In the genomic region with DNA sequence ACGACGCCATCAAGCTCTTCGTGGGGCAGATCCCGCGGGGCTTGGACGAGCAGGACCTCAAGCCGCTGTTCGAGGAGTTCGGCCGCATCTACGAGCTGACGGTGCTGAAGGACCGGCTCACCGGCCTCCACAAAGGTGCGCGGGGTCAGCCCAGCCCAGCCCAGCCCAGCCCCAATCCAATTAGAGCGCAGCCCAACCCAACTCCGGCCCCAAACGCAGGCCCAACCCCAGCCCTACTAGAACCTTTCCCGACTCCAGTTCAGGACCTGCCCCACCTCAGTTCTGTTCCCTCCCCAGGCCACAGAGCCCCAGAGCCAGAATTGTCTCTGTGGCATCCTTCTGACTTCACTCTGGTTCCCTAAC, we compare ENCODE assay signal across 9 mouse cellular contexts. TPM values are rescaled to one million over a fixed set of nuclear protein-coding genes. Genes with fewer than 3 reads are reported as not detected.
DNase-seq lines count a peak whose midpoint lies in the region; ATAC-seq and TF ChIP-seq lines count a peak whose summit lies in the region.
"Had no signal": no experiment of that assay in that cellular context is flagged by ENCODE, and none has a peak within 500 bp of the region (broad histone marks: within the 10 kb centered on the region; RNA-seq: fewer than 3 reads in every experiment).

No protein-coding gene starts in this region.

- no peaks in the 10 kb centered on the region for H3K9me3 ChIP-seq in heart, embryonic 16.5 days (replicated peaks; ENCODE audit: control insufficient read depth, low read length)
- H3K9me3 ChIP-seq in hindbrain, embryonic 12.5 days (replicated peaks): no peaks in the 10 kb centered on the region
- H3K9me3 ChIP-seq in midbrain, embryonic 12.5 days: no peaks in the 10 kb centered on the region

- TF ChIP-seq POLR2A in bone marrow macrophage, adult 2 months (IDR thresholded peaks at IDR 0.05; ENCODE audit: borderline replicate concordance, low read depth, low read length): no peak

- peak overlapping the region; percentile 70 for H3K4me2 ChIP-seq in heart, embryonic 16.5 days (ENCODE audit: low read depth, low read length)
- peak overlapping the region; percentile 70 for H3K4me2 ChIP-seq in hindbrain, embryonic 12.5 days (replicated peaks)
- peak overlapping the region; percentile 71 for H3K4me2 ChIP-seq in midbrain, embryonic 12.5 days (replicated peaks)

- no peak for DNase-seq in heart, adult 8-10 months (ENCODE audit: low spot score)
- no peak for DNase-seq in urinary bladder, postnatal 4 days (ENCODE audit: low spot score in 2 of 2)
- DNase-seq in layer of hippocampus, postnatal 10 days (ENCODE audit: low spot score in 2 of 2): no peak
- no peak for DNase-seq in left cerebral cortex, adult 9 months (ENCODE audit: low spot score in 2 of 2)

- H3K27me3 ChIP-seq in heart, embryonic 16.5 days (ENCODE audit: control insufficient read depth, insufficient read depth, low read length): peaks cover 25% of the 10 kb centered on the region
- H3K27me3 ChIP-seq in hindbrain, embryonic 12.5 days: peaks cover 22% of the 10 kb centered on the region
- peaks cover 51% of the 10 kb centered on the region for H3K27me3 ChIP-seq in midbrain, embryonic 12.5 days

- H3K36me3 ChIP-seq in heart, embryonic 16.5 days (ENCODE audit: control insufficient read depth, insufficient read depth): no peaks in the 10 kb centered on the region
- no peaks in the 10 kb centered on the region for H3K36me3 ChIP-seq in hindbrain, embryonic 12.5 days
- H3K36me3 ChIP-seq in midbrain, embryonic 12.5 days: no peaks in the 10 kb centered on the region

- no peak for ATAC-seq in heart, embryonic 16.5 days (replicated peaks; ENCODE audit: extremely low read depth, insufficient read depth, low FRiP score)
- peak; percentile 55 for ATAC-seq in hindbrain, embryonic 12.5 days (ENCODE audit: low FRiP score)
- peak; percentile 68 for ATAC-seq in midbrain, embryonic 12.5 days (ENCODE audit: low FRiP score, low read depth)

- H3K27ac ChIP-seq in heart, embryonic 16.5 days (ENCODE audit: low read length): no peak overlapping the region
- no peak overlapping the region for H3K27ac ChIP-seq in bone marrow macrophage, adult 2 months (ENCODE audit: insufficient read depth, low read depth, low read length)
- peak overlapping the region; percentile 67; the same call in 1 of the 2 replicates for H3K27ac ChIP-seq in hindbrain, embryonic 12.5 days
- peak overlapping the region; percentile 64 for H3K27ac ChIP-seq in midbrain, embryonic 12.5 days (replicated peaks)

- no peak for TF ChIP-seq CTCF in bone marrow macrophage, adult 2 months (IDR thresholded peaks at IDR 0.05; ENCODE audit: low read depth, low read length)

- 0 out of 2 replicates have a peak, but pooled peaks cover 2% of the 10 kb centered on the region for H3K4me1 ChIP-seq in heart, embryonic 16.5 days (ENCODE audit: control insufficient read depth, insufficient read depth, low read length)
- H3K4me1 ChIP-seq in bone marrow macrophage, adult 2 months (ENCODE audit: control insufficient read depth, insufficient read depth, low read length): no peaks in the 10 kb centered on the region
- H3K4me1 ChIP-seq in hindbrain, embryonic 12.5 days: peaks cover 17% of the 10 kb centered on the region; the same call in 1 of the 2 replicates
- H3K4me1 ChIP-seq in midbrain, embryonic 12.5 days: peaks cover 13% of the 10 kb centered on the region

- H3K9ac ChIP-seq in heart, embryonic 16.5 days (ENCODE audit: low read length): no peak overlapping the region
- H3K9ac ChIP-seq in hindbrain, embryonic 12.5 days: peak overlapping the region; percentile 67
- peak overlapping the region; percentile 59 for H3K9ac ChIP-seq in midbrain, embryonic 12.5 days (replicated peaks)

- under 1% methylated on average over 20 of the region's 20 CpGs for WGBS in heart, embryonic 16.5 days
- WGBS in hindbrain, embryonic 12.5 days: 1% methylated on average over 20 of the region's 20 CpGs
- WGBS in midbrain, embryonic 12.5 days: 0% methylated on average over 20 of the region's 20 CpGs

- H3K4me3 ChIP-seq in heart, embryonic 16.5 days (ENCODE audit: low read length): peak overlapping the region; percentile 51
- H3K4me3 ChIP-seq in bone marrow macrophage, adult 2 months (ENCODE audit: insufficient read depth, low read length): peak overlapping the region; percentile 15; the same call in 1 of the 2 replicates
- H3K4me3 ChIP-seq in hindbrain, embryonic 12.5 days: peak overlapping the region; percentile 52
- H3K4me3 ChIP-seq in midbrain, embryonic 12.5 days: peak overlapping the region; percentile 54

RNA-seq across cellular contexts. Expression of a gene that starts 0.8 kb away (rescaled TPM):
- polyA plus RNA-seq in heart, embryonic 16.5 days (2015; fragmentation: Nextera tagmentation; extraction: Ambion mirVana): 0.17 and 0.35 TPM in 2 replicates
- not detected for total RNA-seq in heart, adult 8-10 months (2022)
- polyA plus RNA-seq in bone marrow macrophage, adult 2 months (2012; ENCODE audit: insufficient read depth, insufficient read length, missing spikeins): not detected in 2 replicates
- 20.7 and 21.5 TPM in 2 replicates for polyA plus RNA-seq in hindbrain, embryonic 12.5 days (2016; fragmentation: Nextera tagmentation; extraction: Ambion mirVana)
- 22.0 and 22.1 TPM in 2 replicates for polyA plus RNA-seq in midbrain, embryonic 12.5 days (2016; fragmentation: Nextera tagmentation; extraction: Ambion mirVana)
- 10 to 100 TPM; 36.2 to 36.4 TPM for total RNA-seq in layer of hippocampus, postnatal 10 days (2021)
- polyA plus RNA-seq: Patski had no signal

RNA-seq across cellular contexts. Expression of a gene that starts 38.6 kb away (rescaled TPM):
- 21.1 and 24.1 TPM in 2 replicates for polyA plus RNA-seq in heart, embryonic 16.5 days (2015; fragmentation: Nextera tagmentation; extraction: Ambion mirVana)
- 10 to 100 TPM; 15.1 to 17.9 (median 15.8) TPM for total RNA-seq in heart, adult 8-10 months (2022)
- polyA plus RNA-seq in bone marrow macrophage, adult 2 months (2012; ENCODE audit: insufficient read depth, insufficient read length, missing spikeins): 32.3 and 37.4 TPM in 2 replicates
- polyA plus RNA-seq in hindbrain, embryonic 12.5 days (2016; fragmentation: Nextera tagmentation; extraction: Ambion mirVana): 127 TPM in 2 replicates
- 117 and 126 TPM in 2 replicates for polyA plus RNA-seq in midbrain, embryonic 12.5 days (2016; fragmentation: Nextera tagmentation; extraction: Ambion mirVana)
- total RNA-seq in layer of hippocampus, postnatal 10 days (2021): 100 to 1,000 TPM; 177 to 180 TPM

RNA-seq across cellular contexts. Expression of a gene that starts 38.8 kb away (rescaled TPM):
- 0.27 and 0.34 TPM in 2 replicates for polyA plus RNA-seq in heart, embryonic 16.5 days (2015; fragmentation: Nextera tagmentation; extraction: Ambion mirVana)
- under 1 TPM; 0.40 to 0.91 (median 0.79) TPM for total RNA-seq in heart, adult 8-10 months (2022)
- 1.3 and 1.6 TPM in 2 replicates for polyA plus RNA-seq in bone marrow macrophage, adult 2 months (2012; ENCODE audit: insufficient read depth, insufficient read length, missing spikeins)
- polyA plus RNA-seq in hindbrain, embryonic 12.5 days (2016; fragmentation: Nextera tagmentation; extraction: Ambion mirVana): not detected in 2 replicates
- polyA plus RNA-seq in midbrain, embryonic 12.5 days (2016; fragmentation: Nextera tagmentation; extraction: Ambion mirVana): 0.21 TPM in 1 of 2 replicates, not detected in the other
- 1 to 10 TPM; 1.6 to 1.7 TPM for total RNA-seq in layer of hippocampus, postnatal 10 days (2021)

RNA-seq across cellular contexts. Expression of a gene that starts 39.1 kb away (rescaled TPM):
- 66.2 and 76.3 TPM in 2 replicates for polyA plus RNA-seq in heart, embryonic 16.5 days (2015; fragmentation: Nextera tagmentation; extraction: Ambion mirVana)
- total RNA-seq in heart, adult 8-10 months (2022): 10 to 100 TPM; 45.0 to 50.7 (median 49.5) TPM
- polyA plus RNA-seq in bone marrow macrophage, adult 2 months (2012; ENCODE audit: insufficient read depth, insufficient read length, missing spikeins): 952 and 993 TPM in 2 replicates
- 54.6 and 60.6 TPM in 2 replicates for polyA plus RNA-seq in hindbrain, embryonic 12.5 days (2016; fragmentation: Nextera tagmentation; extraction: Ambion mirVana)
- 45.5 and 47.7 TPM in 2 replicates for polyA plus RNA-seq in midbrain, embryonic 12.5 days (2016; fragmentation: Nextera tagmentation; extraction: Ambion mirVana)
- 10 to 100 TPM; 30.4 to 34.8 TPM for total RNA-seq in layer of hippocampus, postnatal 10 days (2021)

Comparison
In these comparisons a context has a peak if more than half of its experiments do, and no peak if none do; other contexts are left out.
1. H3K27ac ChIP-seq: peak in hindbrain, embryonic 12.5 days (single experiment) and midbrain, embryonic 12.5 days (single experiment); none in heart, embryonic 16.5 days (single experiment) and bone marrow macrophage, adult 2 months (single experiment).
2. RNA of a gene that starts 0.8 kb away (polyA plus RNA-seq): 22.0 to 22.1 TPM in midbrain, embryonic 12.5 days and 20.7 to 21.5 TPM in hindbrain, embryonic 12.5 days; 0.17 to 0.35 TPM in heart, embryonic 16.5 days and not detected in bone marrow macrophage, adult 2 months; every median in the first group is over 10 times any median in the second.
3. Peak in every context shown above with its lines, with median percentiles within 50 percentile points of each other: H3K4me2 ChIP-seq and H3K4me3 ChIP-seq.